Mouse (Mus musculus) T-helper 2 cell (primary cell): Measurements from ENCODE around the gene Olfr96.
"Not testable (repeated sequence)": the region's sequence is repeated elsewhere in the genome, so short reads cannot be mapped to it uniquely, and the experiment has no call there.

Experiments
- in situ Hi-C: fragments of 300-600 bp; cut with MboI, MseI; formaldehyde crosslinking; loops from one replicate; pipeline ENCODE4 v1.15.1; 2025; ENCODE audit warnings: high pct_unique_total_duplicates

Gene Olfr96

GRCm38 (mm10) chr17:37219846-37220245 is at the start of gene Olfr96:
Gene Olfr96, plus strand, starts transcription at chr17:37220146.
- in situ Hi-C loops: no loop called here

GRCm38 (mm10) chr17:37185474-37185873 is 34.5 kb upstream of the Olfr96 start:
- in situ Hi-C loops: no loop called here

GRCm38 (mm10) chr17:37190711-37191110 is 29.2 kb upstream of the Olfr96 start:
- in situ Hi-C loops: no loop called here

- in situ Hi-C loops: no loop called here
Observed at GRCm38 (mm10) chr17:37193032-37193431, 26.9 kb upstream of the Olfr96 start.

GRCm38 (mm10) chr17:37193656-37194055 is 26.3 kb upstream of the Olfr96 start, which contains the start of gene Ubd:
Gene Ubd, plus strand, starts transcription at chr17:37193892.
- in situ Hi-C loops: no loop called here

GRCm38 (mm10) chr17:37194782-37195181 is 25.2 kb upstream of the Olfr96 start:
- in situ Hi-C loops: no loop called here

- in situ Hi-C loops: no loop called here
Observed at GRCm38 (mm10) chr17:37196845-37197724, 22.9 kb upstream of the Olfr96 start.

GRCm38 (mm10) chr17:37200894-37201293 is 19.1 kb upstream of the Olfr96 start, which contains the start of gene Olfr94:
Gene Olfr94, minus strand, starts transcription at chr17:37200994.
- in situ Hi-C loops: loop anchor here (5.0 to 10.0 kb wide), 2 partner anchors 129 to 306 kb away; partner anchors contain the start of genes Trim31 and Trim40

GRCm38 (mm10) chr17:37203206-37203916 is 16.6 kb upstream of the Olfr96 start:
- in situ Hi-C loops: loop anchor here (5.0 to 10.0 kb wide), 2 partner anchors 131 to 309 kb away; partner anchors contain the start of genes Trim31 and Trim40

GRCm38 (mm10) chr17:37203917-37204236 is 16.1 kb upstream of the Olfr96 start:
- in situ Hi-C loops: loop anchor here (5.0 to 10.0 kb wide), 2 partner anchors 132 to 309 kb away; partner anchors contain the start of genes Trim31 and Trim40

GRCm38 (mm10) chr17:37210884-37211768 is 8.8 kb upstream of the Olfr96 start:
- in situ Hi-C loops: no loop called here

GRCm38 (mm10) chr17:37213018-37213417 is 6.9 kb upstream of the Olfr96 start, which contains the start of gene Olfr95:
Gene Olfr95, minus strand, starts transcription at chr17:37213118.
- in situ Hi-C loops: no loop called here

GRCm38 (mm10) chr17:37218486-37218885 is 1.5 kb upstream of the Olfr96 start:
- in situ Hi-C loops: no loop called here

GRCm38 (mm10) chr17:37221879-37222278 is 1.9 kb downstream of the Olfr96 start:
- in situ Hi-C loops: no loop called here

- in situ Hi-C loops: not testable (repeated sequence)
Observed at GRCm38 (mm10) chr17:37237230-37237629, 17.3 kb downstream of the Olfr96 start, which contains the start of gene Olfr97. Gene Olfr97, minus strand, starts transcription at chr17:37237330.

- in situ Hi-C loops: no loop called here
Observed at GRCm38 (mm10) chr17:37242198-37242597, 22.3 kb downstream of the Olfr96 start.

GRCm38 (mm10) chr17:37246715-37247114 is 26.8 kb downstream of the Olfr96 start:
- in situ Hi-C loops: no loop called here

- in situ Hi-C loops: no loop called here
Observed at GRCm38 (mm10) chr17:37249460-37249859, 29.5 kb downstream of the Olfr96 start.

- in situ Hi-C loops: no loop called here
Observed at GRCm38 (mm10) chr17:37250544-37250943, 30.6 kb downstream of the Olfr96 start.

GRCm38 (mm10) chr17:37263626-37264025 is 43.7 kb downstream of the Olfr96 start, which contains the start of gene Olfr98:
Gene Olfr98, minus strand, starts transcription at chr17:37263749.
- in situ Hi-C loops: no loop called here

- in situ Hi-C loops: no loop called here
Observed at GRCm38 (mm10) chr17:37270058-37270701, 50.2 kb downstream of the Olfr96 start, which contains the start of gene H2-M3. Gene H2-M3, plus strand, starts transcription at chr17:37270220.
